Mouse (Mus musculus) MEL (cell line): ENCODE results near the gene Gk2. TPM values are rescaled to one million over a fixed set of nuclear protein-coding genes. Genes with fewer than 3 reads are reported as not detected.

Experiments
- DNase-seq: peaks from one replicate; pipeline ENCODE4 v3.0.0; 2011; ENCODE audit warnings: low read depth, low spot score
- H3K27ac ChIP-seq: 2 replicates; pipeline ENCODE4 v1.5.1; 2012; ENCODE audit warnings: low read depth, mild to moderate bottlenecking, control low read depth, low read length, moderate library complexity; ENCODE audit not compliant: control insufficient read depth
- H3K27me3 ChIP-seq, 2 experiments: fragments of 150-350 bp in 1 of 2; sonication (generic) in 1 of 2; 2 replicates each; pipeline ENCODE4 v1.6.1; 2012; ENCODE audit warnings: low read length in 2 of 2, mild to moderate bottlenecking in 2 of 2, improper control_type of control experiment in 1 of 2, moderate library complexity in 1 of 2; ENCODE audit not compliant: insufficient read depth in 2 of 2, control insufficient read depth in 1 of 2
- H3K36me3 ChIP-seq, 2 experiments: 2 replicates each; pipeline ENCODE4 v1.6.1; 2012 to 2014; ENCODE audit warnings: low read length in 2 of 2, improper control_type of control experiment in 1 of 2, inconsistent platforms in 1 of 2, mild to moderate bottlenecking in 1 of 2; ENCODE audit not compliant: insufficient read depth in 2 of 2, control insufficient read depth in 1 of 2
- H3K4me1 ChIP-seq, 2 experiments: fragments of 150-350 bp in 1 of 2; sonication (generic) in 1 of 2; 2 replicates each; pipeline ENCODE4 v1.6.1; 2012; ENCODE audit warnings: low read length in 2 of 2, improper control_type of control experiment in 1 of 2, mild to moderate bottlenecking in 1 of 2; ENCODE audit not compliant: insufficient read depth in 2 of 2, control insufficient read depth in 1 of 2
- H3K4me3 ChIP-seq, 2 experiments: fragments of 150-350 bp in 1 of 2; sonication (generic) in 1 of 2; 2 replicates each; pipeline ENCODE4 v1.5.1; 2012; ENCODE audit warnings: low read depth in 2 of 2, low read length in 2 of 2, mild to moderate bottlenecking in 2 of 2, moderate library complexity in 2 of 2, control low read depth in 1 of 2, improper control_type of control experiment in 1 of 2; ENCODE audit not compliant: control insufficient read depth in 1 of 2, insufficient read depth in 1 of 2
- H3K79me2 ChIP-seq: 2 replicates; pipeline ENCODE4 v1.6.1; 2012; ENCODE audit warnings: mild to moderate bottlenecking, low read length, moderate library complexity; ENCODE audit not compliant: control insufficient read depth, poor library complexity, insufficient read depth
- H3K9ac ChIP-seq: 2 replicates; pipeline ENCODE4 v1.6.1; 2012; ENCODE audit warnings: low read depth, mild to moderate bottlenecking, control low read depth, low read length, moderate library complexity; ENCODE audit not compliant: control insufficient read depth, poor library complexity, severe bottlenecking
- H3K9me3 ChIP-seq: fragments of 150-350 bp; sonication (generic); replicated peaks from 2 replicates; pipeline ENCODE4 v1.6.1; 2012; ENCODE audit warnings: mild to moderate bottlenecking, low read length, improper control_type of control experiment, moderate library complexity; ENCODE audit not compliant: insufficient read depth
- CHD1 ChIP-seq: IDR thresholded peaks from 2 replicates; pipeline ENCODE4 v1.6.1; 2012; ENCODE audit warnings: low read depth, mild to moderate bottlenecking, inconsistent platforms, low read length, improper control_type of control experiment
- E2F4 ChIP-seq: IDR thresholded peaks from 2 replicates; pipeline ENCODE4 v1.6.1; 2011; ENCODE audit warnings: low read depth, low read length, improper control_type of control experiment, borderline replicate concordance
- ELF1 ChIP-seq: IDR thresholded peaks from 2 replicates; pipeline ENCODE4 v1.6.1; 2014; ENCODE audit warnings: low read depth, mild to moderate bottlenecking, inconsistent platforms, low read length, improper control_type of control experiment, moderate library complexity
- ETS1 ChIP-seq: IDR thresholded peaks from 2 replicates; pipeline ENCODE4 v1.6.1; 2012; ENCODE audit warnings: low read depth, mild to moderate bottlenecking, inconsistent platforms, low read length, improper control_type of control experiment, moderate library complexity
- GATA1 ChIP-seq: IDR thresholded peaks from 2 replicates; pipeline ENCODE4 v1.6.1; 2011; ENCODE audit warnings: low read depth, low read length, improper control_type of control experiment
- HCFC1 ChIP-seq: IDR thresholded peaks from 2 replicates; pipeline ENCODE4 v1.6.1; 2012; ENCODE audit warnings: low read depth, mild to moderate bottlenecking, inconsistent platforms, low read length, improper control_type of control experiment, moderate library complexity
- KAT2A ChIP-seq: conservative IDR thresholded peaks from 2 replicates; pipeline ENCODE4 v1.6.1; 2012; ENCODE audit warnings: low read depth, low read length, improper control_type of control experiment, inconsistent platforms
- MAFK ChIP-seq: IDR thresholded peaks from 2 replicates; pipeline ENCODE4 v1.6.1; 2011; ENCODE audit warnings: low read depth, mild to moderate bottlenecking, low read length, improper control_type of control experiment, borderline replicate concordance
- MAZ ChIP-seq: IDR thresholded peaks from 2 replicates; pipeline ENCODE4 v1.6.1; 2012; ENCODE audit warnings: low read depth, mild to moderate bottlenecking, inconsistent platforms, low read length, improper control_type of control experiment
- MXI1 ChIP-seq: IDR thresholded peaks from 2 replicates; pipeline ENCODE4 v1.6.1; 2011; ENCODE audit warnings: mild to moderate bottlenecking, low read depth, low read length, improper control_type of control experiment
- MYC ChIP-seq: IDR thresholded peaks from 2 replicates; pipeline ENCODE4 v1.6.1; 2011; ENCODE audit warnings: low read depth, mild to moderate bottlenecking, low read length, improper control_type of control experiment, moderate library complexity
- NRF1 ChIP-seq: IDR thresholded peaks from 2 replicates; pipeline ENCODE4 v1.6.1; 2014; ENCODE audit warnings: low read depth, mild to moderate bottlenecking, inconsistent platforms, low read length, improper control_type of control experiment, moderate library complexity; ENCODE audit not compliant: poor library complexity, insufficient read depth, severe bottlenecking
- POLR2A ChIP-seq, 2 experiments: IDR thresholded peaks; 2 replicates each; pipeline ENCODE4 v1.6.1; 2011 to 2012; ENCODE audit warnings: low read length in 2 of 2, mild to moderate bottlenecking in 2 of 2, control low read depth in 1 of 2, improper control_type of control experiment in 1 of 2, low read depth in 1 of 2, moderate library complexity in 1 of 2; ENCODE audit not compliant: control insufficient read depth in 1 of 2, insufficient read depth in 1 of 2, poor library complexity in 1 of 2
- RCOR1 ChIP-seq: IDR thresholded peaks from 2 replicates; pipeline ENCODE4 v1.6.1; 2012; ENCODE audit warnings: low read depth, mild to moderate bottlenecking, inconsistent platforms, low read length, improper control_type of control experiment
- SMC3 ChIP-seq: IDR thresholded peaks from 2 replicates; pipeline ENCODE4 v1.6.1; 2011; ENCODE audit warnings: low read depth, low read length, improper control_type of control experiment
- TCF12 ChIP-seq: IDR thresholded peaks from 2 replicates; pipeline ENCODE4 v1.6.1; 2014; ENCODE audit warnings: low read depth, mild to moderate bottlenecking, inconsistent platforms, low read length, improper control_type of control experiment, moderate library complexity
- USF1 ChIP-seq: IDR thresholded peaks from 2 replicates; pipeline ENCODE4 v1.6.1; 2014; ENCODE audit warnings: low read depth, mild to moderate bottlenecking, inconsistent platforms, low read length, improper control_type of control experiment, moderate library complexity
- ZC3H11A ChIP-seq: IDR thresholded peaks from 2 replicates; pipeline ENCODE4 v1.6.1; 2012; ENCODE audit warnings: low read depth, mild to moderate bottlenecking, inconsistent platforms, low read length, improper control_type of control experiment
- ZKSCAN1 ChIP-seq: IDR thresholded peaks from 2 replicates; pipeline ENCODE4 v1.6.1; 2012; ENCODE audit warnings: low read depth, mild to moderate bottlenecking, inconsistent platforms, low read length, improper control_type of control experiment, moderate library complexity
- ZMIZ1 ChIP-seq: IDR thresholded peaks from 2 replicates; pipeline ENCODE4 v1.6.1; 2012; ENCODE audit warnings: low read depth, mild to moderate bottlenecking, inconsistent platforms, low read length, improper control_type of control experiment, moderate library complexity
- polyA plus RNA-seq, 2 experiments: library from polyadenylated mRNA; stranded (reverse) in 1 of 2; unstranded in 1 of 2; fragments of >175 nt in 1 of 2; fragments of >200 nt in 1 of 2; gene quantifications; 2 replicates each; pipeline versions ENCODE4 v1.2.1 to v1.2.4; 2012; ENCODE audit warnings: low replicate concordance in 2 of 2, low read depth in 1 of 2; ENCODE audit not compliant: insufficient read length in 2 of 2, insufficient read depth in 1 of 2, missing spikeins in 1 of 2
- total RNA-seq: library from RNA; depleted of rRNA; stranded (reverse); fragments of 300-350 nt; gene quantifications from 2 replicates; pipeline ENCODE4 v1.2.3, GENCODE M21; 2012

Gene Gk2
- total and polyA plus RNA-seq, 3 experiments = not detected

DNA sequence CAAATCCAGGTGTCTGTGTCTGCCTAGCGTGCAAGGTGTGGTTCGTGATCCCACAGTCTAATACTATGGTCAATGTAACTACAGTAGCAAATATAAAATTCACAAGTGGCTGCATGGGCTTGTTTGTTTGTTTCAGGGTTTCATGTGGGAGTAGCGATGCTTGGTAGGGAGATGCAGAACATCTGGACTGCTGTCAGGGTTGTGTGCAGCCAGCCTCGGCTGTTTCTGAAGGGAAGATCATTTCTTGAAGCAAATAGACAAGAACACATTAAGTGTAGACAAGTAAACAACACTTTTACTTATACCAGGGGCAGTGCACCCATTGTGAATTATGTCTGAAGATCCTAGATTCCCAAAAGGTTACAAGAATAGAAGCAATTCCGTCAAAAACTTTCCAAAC lies 36.6 kb upstream of the Gk2 start:
- H3K27me3 ChIP-seq = no peaks in the 10 kb centered on the region
- H3K36me3 ChIP-seq = no peaks in the 10 kb centered on the region
- no peak overlapping the region for H3K27ac ChIP-seq
- no peak for DNase-seq
- H3K79me2 ChIP-seq = no peaks in the 10 kb centered on the region
- H3K4me1 ChIP-seq = no peaks in the 10 kb centered on the region
- H3K9ac ChIP-seq = no peak overlapping the region
- no peak for TF ChIP-seq ZMIZ1
- TF ChIP-seq HCFC1 = no peak
- no peak for TF ChIP-seq POLR2A (IDR thresholded peaks at IDR 0.05; ENCODE audit: control insufficient read depth in 1 of 2, insufficient read depth in 1 of 2, low read depth in 1 of 2, low read length in 2 of 2, poor library complexity in 1 of 2)
- TF ChIP-seq CHD1 = no peak
- no peak for TF ChIP-seq SMC3
- no peak for TF ChIP-seq ZC3H11A
- no peak for TF ChIP-seq NRF1
- no peak for TF ChIP-seq MAFK
- no peak for TF ChIP-seq GATA1
- TF ChIP-seq TCF12 = no peak
- no peak for TF ChIP-seq E2F4
- TF ChIP-seq ETS1 = no peak
- H3K4me3 ChIP-seq = no peak overlapping the region
- no peaks in the 10 kb centered on the region for H3K9me3 ChIP-seq

- no peak overlapping the region for H3K4me3 ChIP-seq
- no peak for DNase-seq
- no peaks in the 10 kb centered on the region for H3K79me2 ChIP-seq
- no peaks in the 10 kb centered on the region for H3K4me1 ChIP-seq
- H3K27me3 ChIP-seq = no peaks in the 10 kb centered on the region
- no peak overlapping the region for H3K9ac ChIP-seq
- TF ChIP-seq RCOR1 = no peak
- H3K36me3 ChIP-seq = no peaks in the 10 kb centered on the region
- no peak overlapping the region for H3K27ac ChIP-seq
- no peaks in the 10 kb centered on the region for H3K9me3 ChIP-seq
Observed at GRCm38 (mm10) chr5:97486141-97486540, 29.3 kb upstream of the Gk2 start.

DNA sequence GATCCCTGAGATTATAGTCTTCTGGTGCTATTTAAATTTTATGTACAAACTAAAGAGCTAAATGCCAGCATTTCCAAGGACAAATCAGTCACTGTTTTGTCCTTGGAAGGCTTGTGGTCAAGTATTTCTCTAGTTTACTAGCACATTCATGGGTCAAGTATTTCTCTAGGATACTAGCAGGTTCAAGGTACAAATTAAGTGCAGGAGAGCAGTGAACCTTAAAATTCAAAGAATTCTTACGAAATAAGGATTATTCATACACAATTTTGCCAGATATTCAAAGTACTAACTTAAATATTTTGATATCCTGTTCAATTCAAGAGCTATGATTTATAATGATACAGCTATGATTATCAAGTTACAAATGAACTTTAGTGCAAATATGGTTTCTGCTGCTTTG lies 23.2 kb upstream of the Gk2 start:
- TF ChIP-seq E2F4 (no peak), ZKSCAN1 (no peak), CHD1 (no peak), SMC3 (no peak), HCFC1 (no peak), MAZ (no peak), RCOR1 (no peak), ETS1 (no peak), MXI1 (no peak), ELF1 (no peak), MYC (no peak), KAT2A (no peak), USF1 (no peak)
- H3K79me2 ChIP-seq = no peaks in the 10 kb centered on the region
- no peaks in the 10 kb centered on the region for H3K9me3 ChIP-seq
- no peak for DNase-seq
- no peak overlapping the region for H3K27ac ChIP-seq
- H3K36me3 ChIP-seq = no peaks in the 10 kb centered on the region
- H3K4me3 ChIP-seq = no peak overlapping the region
- no peaks in the 10 kb centered on the region for H3K27me3 ChIP-seq
- no peak overlapping the region for H3K9ac ChIP-seq
- H3K4me1 ChIP-seq = no peaks in the 10 kb centered on the region
